Mouse (Mus musculus) embryonic facial prominence, embryonic 10.5 days (tissue): ENCODE measurements at regions not wholly inside any gene's neighbourhood (a gene's known extent, or its start where the extent isn't known, plus 50 kb on each side); places are given as distances from the start of the nearest gene placed in this dataset.

Experiments
- DNase-seq: peaks from one replicate; pipeline ENCODE4 v3.0.0-alpha.2; 2017; ENCODE audit warnings: low spot score
- H3K27ac ChIP-seq: fragments of 300-500 bp; sonication (generic); replicated peaks from 2 replicates; pipeline ENCODE4 v1.5.1; 2016; ENCODE audit warnings: mild to moderate bottlenecking
- H3K27me3 ChIP-seq: fragments of 300-500 bp; sonication (generic); replicated peaks from 2 replicates; pipeline ENCODE4 v1.6.1; 2016; ENCODE audit warnings: low read depth, mild to moderate bottlenecking; ENCODE audit not compliant: poor library complexity, severe bottlenecking
- H3K36me3 ChIP-seq: fragments of 300-500 bp; sonication (generic); replicated peaks from 2 replicates; pipeline ENCODE4 v1.6.1; 2016; ENCODE audit warnings: mild to moderate bottlenecking, moderate library complexity
- H3K4me1 ChIP-seq: fragments of 300-500 bp; sonication (generic); 2 replicates; pipeline ENCODE4 v1.6.1; 2016
- H3K4me3 ChIP-seq: fragments of 300-500 bp; sonication (generic); 2 replicates; pipeline ENCODE4 v1.5.1; 2016; ENCODE audit warnings: mild to moderate bottlenecking, moderate library complexity
- H3K9me3 ChIP-seq: fragments of 300-500 bp; sonication (generic); 2 replicates; pipeline ENCODE4 v1.6.1; 2016; ENCODE audit warnings: mild to moderate bottlenecking
- WGBS: fragments of 180-500 bp; shearing (Covaris S2); methylation state at CpG from one replicate; pipeline ENCODE4 v1.1.7; 2016; 5-methylcytosine and 5-hydroxymethylcytosine counted together

DNA sequence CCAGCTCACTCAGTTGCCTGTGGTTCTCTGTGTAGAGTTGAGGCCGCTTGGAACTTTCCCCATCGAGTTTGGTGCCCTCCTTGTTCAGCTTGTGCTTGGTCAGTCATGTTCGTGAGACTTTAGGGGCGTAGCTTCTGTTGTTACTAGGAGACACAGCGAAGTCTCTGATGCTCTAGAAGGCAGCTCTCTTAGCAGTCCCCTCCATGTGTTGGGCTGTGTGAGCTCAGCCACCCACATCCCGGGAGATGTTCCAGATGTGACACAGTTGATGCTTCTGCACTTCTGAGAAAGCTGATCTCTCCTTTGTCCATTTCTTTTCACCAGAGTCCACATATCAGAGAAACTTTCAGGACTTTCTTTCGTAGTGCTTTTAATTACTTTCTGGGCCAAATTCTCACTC lies 158.1 kb downstream of the Dact1 start:
- H3K4me1 ChIP-seq = peaks cover 19% of the 10 kb centered on the region
- no peaks in the 10 kb centered on the region for H3K36me3 ChIP-seq
- no peak overlapping the region; the same call in 1 of the 2 replicates for H3K27ac ChIP-seq
- WGBS = 82% methylated on average over 7 of the region's 7 CpGs
- H3K27me3 ChIP-seq = no peaks in the 10 kb centered on the region
- H3K4me3 ChIP-seq = no peak overlapping the region
- no peak for DNase-seq
- H3K9me3 ChIP-seq = no peaks in the 10 kb centered on the region

DNA sequence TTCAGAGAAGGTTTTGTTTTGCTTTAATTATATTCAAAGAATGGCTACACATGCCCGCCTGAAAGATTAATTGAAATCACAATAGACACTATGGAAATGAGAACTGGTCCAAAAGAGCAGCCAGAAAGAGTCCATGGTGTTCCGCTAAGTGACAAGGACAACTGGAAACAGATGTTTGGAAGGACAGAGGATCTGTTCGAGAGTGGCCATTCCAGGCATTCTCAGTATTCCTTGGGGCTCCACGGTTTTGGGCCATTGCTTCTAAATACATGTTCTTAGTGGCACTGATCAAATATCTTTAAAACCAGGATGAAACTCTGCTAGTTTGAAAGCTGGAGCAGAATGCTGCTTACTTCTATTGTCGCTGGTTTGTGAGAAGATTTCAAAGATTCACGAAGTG lies 158.6 kb downstream of the Dact1 start:
- Histone ChIP-seq H3K27ac (no peak overlapping the region), H3K4me3 (no peak overlapping the region), H3K9me3 (no peaks in the 10 kb centered on the region), H3K36me3 (no peaks in the 10 kb centered on the region), H3K27me3 (no peaks in the 10 kb centered on the region), H3K4me1 (peaks cover 17% of the 10 kb centered on the region)
- 46% methylated on average over 6 of the region's 6 CpGs for WGBS
- DNase-seq = no peak

DNA sequence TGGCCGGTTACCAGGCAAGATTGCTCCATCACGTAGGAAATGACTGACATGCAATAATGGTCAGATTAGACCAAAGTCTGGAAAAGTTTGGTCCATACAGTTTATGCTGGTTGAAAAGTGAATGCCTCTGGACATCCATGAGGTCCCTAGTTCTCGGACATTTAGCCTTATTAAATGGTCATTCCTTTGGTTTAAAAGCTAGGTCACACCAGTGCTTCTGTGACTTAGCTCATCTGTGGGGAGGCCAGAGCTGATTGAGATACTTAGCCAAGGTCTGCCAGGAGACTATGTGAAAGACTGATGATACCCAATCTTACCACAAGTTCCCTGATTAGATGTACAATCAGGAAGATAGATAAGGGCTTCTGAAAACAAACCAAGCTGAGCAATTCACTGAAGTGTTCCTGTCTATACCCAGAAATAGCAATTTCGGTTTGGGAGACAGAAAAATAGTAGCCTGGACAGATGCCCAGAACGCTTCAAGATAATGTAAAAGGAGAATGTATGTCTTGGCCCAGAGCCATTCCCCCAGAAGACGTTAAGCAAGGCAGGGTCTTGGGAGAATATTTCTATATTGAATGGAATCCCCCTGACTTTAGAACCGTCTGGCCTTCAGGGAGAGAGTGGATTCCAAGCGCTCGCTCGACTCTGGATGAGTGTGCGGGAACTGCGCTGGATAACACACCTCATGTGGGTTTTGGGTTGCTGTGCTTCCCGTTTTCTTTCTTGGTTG lies 161.5 kb downstream of the Dact1 start:
- no peaks in the 10 kb centered on the region for H3K9me3 ChIP-seq
- peaks cover 17% of the 10 kb centered on the region for H3K4me1 ChIP-seq
- no peak overlapping the region for H3K4me3 ChIP-seq
- 91% methylated on average over 13 of the region's 13 CpGs for WGBS
- DNase-seq = no peak
- no peak overlapping the region for H3K27ac ChIP-seq
- no peaks in the 10 kb centered on the region for H3K27me3 ChIP-seq
- no peaks in the 10 kb centered on the region for H3K36me3 ChIP-seq

DNA sequence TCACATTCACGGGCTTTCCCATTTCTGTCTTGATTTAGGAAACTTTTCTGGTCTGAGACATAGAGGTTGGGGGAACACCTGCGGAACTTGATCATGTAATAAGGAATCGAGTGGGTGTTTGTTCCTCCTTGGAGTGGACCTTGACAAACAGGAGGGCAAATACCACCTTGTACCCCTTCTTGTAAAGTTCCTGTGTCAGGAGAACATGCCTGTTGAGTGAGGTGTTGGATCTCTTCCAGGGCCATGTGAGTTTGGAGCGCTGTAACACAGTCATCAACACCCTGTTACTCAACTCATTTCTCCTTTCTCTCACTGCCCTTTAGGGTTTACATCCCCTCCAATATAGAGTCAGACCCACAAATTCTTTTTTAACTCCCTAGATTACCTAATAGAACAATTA lies 162.0 kb downstream of the Dact1 start:
- no peak overlapping the region for H3K4me3 ChIP-seq
- H3K9me3 ChIP-seq = no peaks in the 10 kb centered on the region
- 94% methylated on average over 4 of the region's 4 CpGs for WGBS
- H3K27me3 ChIP-seq = no peaks in the 10 kb centered on the region
- no peaks in the 10 kb centered on the region for H3K36me3 ChIP-seq
- H3K4me1 ChIP-seq = peaks cover 17% of the 10 kb centered on the region
- DNase-seq = no peak
- H3K27ac ChIP-seq = no peak overlapping the region

DNA sequence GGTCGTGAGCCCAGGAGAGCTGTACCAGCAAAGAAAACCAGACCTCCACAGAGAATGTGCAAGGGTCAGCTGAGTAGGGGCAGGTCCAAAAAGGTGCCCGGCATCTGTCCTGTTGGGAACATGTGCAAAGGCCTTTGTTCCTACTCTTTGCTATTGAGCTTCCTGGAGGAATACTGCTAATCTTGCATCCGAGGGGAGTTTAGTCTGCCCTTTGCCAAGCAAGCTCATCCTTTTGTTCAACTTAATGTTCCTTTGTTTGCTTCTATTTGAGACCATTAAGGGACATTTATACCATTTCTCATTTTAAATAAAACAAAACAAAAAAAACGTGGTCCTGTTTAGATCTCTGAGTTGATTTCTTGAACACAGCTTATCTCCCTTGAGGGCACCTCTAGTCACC lies 166.6 kb downstream of the Dact1 start:
- 56% methylated on average over 4 of the region's 4 CpGs for WGBS
- Histone ChIP-seq H3K27ac (no peak overlapping the region), H3K36me3 (no peaks in the 10 kb centered on the region), H3K4me3 (no peak overlapping the region), H3K27me3 (peaks cover 18% of the 10 kb centered on the region; the same call in 1 of the 2 replicates), H3K9me3 (no peaks in the 10 kb centered on the region), H3K4me1 (peaks cover 16% of the 10 kb centered on the region)
- DNase-seq = no peak

DNA sequence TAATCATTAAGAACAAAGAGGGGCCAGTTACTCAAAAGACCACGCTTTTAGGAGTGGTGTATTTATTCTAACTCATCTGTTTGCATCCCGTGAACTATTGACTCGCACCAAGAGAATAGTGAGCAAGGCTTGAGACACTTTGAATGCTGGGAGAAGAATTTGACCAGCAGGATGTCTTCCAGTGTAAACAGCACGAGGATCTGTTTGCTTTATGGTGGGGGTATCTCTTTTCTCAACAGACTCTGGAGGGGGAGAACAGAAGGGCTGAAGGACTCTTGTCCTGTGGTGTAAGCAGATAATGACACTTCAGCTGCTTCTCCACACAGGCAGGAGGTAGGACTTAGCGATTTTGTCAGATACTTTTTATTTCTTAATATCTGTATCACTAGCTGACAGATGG lies 168.0 kb downstream of the Dact1 start:
- Histone ChIP-seq H3K27ac (no peak overlapping the region), H3K27me3 (peaks cover 18% of the 10 kb centered on the region; the same call in 1 of the 2 replicates), H3K9me3 (no peaks in the 10 kb centered on the region), H3K4me3 (no peak overlapping the region), H3K4me1 (peaks cover 27% of the 10 kb centered on the region), H3K36me3 (no peaks in the 10 kb centered on the region)
- DNase-seq = no peak
- WGBS = 38% methylated on average over 5 of the region's 5 CpGs

DNA sequence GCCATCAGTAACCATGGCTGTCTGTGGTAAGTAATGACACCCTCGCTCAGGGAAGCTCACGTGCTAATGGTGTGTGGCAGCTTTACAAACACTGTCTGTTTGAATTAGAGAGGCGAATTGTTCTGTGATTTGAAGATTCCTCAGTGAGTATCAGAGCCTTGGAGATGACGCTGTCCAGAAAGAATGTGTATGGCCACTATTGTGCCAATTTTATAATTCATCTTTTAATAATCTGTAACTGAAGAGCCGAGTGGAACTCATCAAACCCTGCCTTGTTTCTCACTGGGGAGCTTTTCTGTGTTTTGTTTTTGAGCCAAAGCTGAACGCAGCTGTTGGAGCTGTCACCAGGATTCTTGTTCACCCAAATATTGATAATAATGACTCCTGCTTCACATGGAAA lies 171.7 kb downstream of the Dact1 start:
- no peak for DNase-seq
- 74% methylated on average over 6 of the region's 6 CpGs for WGBS
- Histone ChIP-seq H3K4me3 (no peak overlapping the region), H3K9me3 (no peaks in the 10 kb centered on the region), H3K27me3 (peaks cover 18% of the 10 kb centered on the region; the same call in 1 of the 2 replicates), H3K4me1 (peaks cover 33% of the 10 kb centered on the region), H3K27ac (no peak overlapping the region), H3K36me3 (no peaks in the 10 kb centered on the region)

DNA sequence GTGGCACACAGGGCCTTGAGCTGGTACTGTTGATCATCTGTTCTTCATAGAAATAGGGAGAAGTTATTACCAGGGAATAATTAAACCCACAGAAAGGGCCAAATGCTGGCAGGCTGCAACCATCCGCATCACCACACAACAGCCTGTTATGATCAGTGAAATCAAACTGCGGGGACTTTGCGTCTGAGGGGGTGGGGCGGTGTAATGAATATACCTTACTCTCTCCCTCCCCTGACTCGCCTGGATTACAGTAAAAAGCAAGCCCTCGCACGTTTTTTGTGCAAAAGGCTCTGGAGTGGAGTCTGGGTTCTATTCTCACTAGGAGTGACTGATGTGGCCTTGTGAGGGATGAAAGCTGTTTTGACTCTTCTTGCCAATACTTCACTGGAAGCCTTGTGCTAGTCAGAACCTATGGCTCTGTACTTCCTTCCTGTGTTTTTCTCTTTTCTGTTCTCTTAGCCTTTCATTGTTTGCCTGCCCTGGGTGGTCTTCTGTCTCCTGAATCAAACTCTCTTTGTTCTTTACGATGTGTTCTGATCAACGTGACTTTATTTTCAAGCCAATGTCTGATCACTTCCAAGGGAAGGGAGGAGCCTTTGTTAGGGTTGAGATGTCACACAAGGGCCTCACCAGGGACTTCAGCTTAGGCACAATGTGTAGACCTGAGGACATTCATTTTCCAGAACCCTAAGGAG lies 172.4 kb downstream of the Dact1 start:
- no peak for DNase-seq
- H3K4me3 ChIP-seq = no peak overlapping the region
- H3K9me3 ChIP-seq = no peaks in the 10 kb centered on the region
- H3K27ac ChIP-seq = peak overlapping the region; percentile 32; the same call in 1 of the 2 replicates
- H3K4me1 ChIP-seq = peaks cover 35% of the 10 kb centered on the region
- 45% methylated on average over 9 of the region's 9 CpGs for WGBS
- H3K36me3 ChIP-seq = no peaks in the 10 kb centered on the region
- peaks cover 18% of the 10 kb centered on the region; the same call in 1 of the 2 replicates for H3K27me3 ChIP-seq

DNA sequence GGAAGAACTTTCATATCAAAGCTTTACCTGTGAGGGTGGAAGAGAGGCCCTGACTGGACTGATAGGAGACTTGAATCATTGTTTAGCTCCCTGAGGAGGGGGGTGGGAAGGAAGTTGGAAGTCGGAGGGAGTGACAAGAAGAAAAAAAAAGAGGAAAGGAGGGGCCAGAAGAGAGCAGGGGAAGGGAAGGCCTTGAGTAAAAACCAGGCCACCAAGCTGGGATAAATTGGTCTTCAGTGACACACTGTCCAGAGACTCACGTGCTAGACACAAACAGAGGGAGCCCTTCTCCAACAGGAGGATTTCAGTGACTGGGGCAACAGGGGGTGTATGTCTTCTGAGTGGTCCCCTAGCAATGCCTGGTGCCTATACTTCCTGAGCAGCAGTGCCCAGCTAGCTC lies 172.9 kb downstream of the Dact1 start:
- Histone ChIP-seq H3K36me3 (no peaks in the 10 kb centered on the region), H3K27ac (peak overlapping the region; percentile 32; the same call in 1 of the 2 replicates), H3K27me3 (peaks cover 18% of the 10 kb centered on the region; the same call in 1 of the 2 replicates), H3K4me1 (peaks cover 34% of the 10 kb centered on the region), H3K9me3 (no peaks in the 10 kb centered on the region), H3K4me3 (no peak overlapping the region)
- WGBS = 26% methylated on average over 2 of the region's 2 CpGs
- DNase-seq = no peak

DNA sequence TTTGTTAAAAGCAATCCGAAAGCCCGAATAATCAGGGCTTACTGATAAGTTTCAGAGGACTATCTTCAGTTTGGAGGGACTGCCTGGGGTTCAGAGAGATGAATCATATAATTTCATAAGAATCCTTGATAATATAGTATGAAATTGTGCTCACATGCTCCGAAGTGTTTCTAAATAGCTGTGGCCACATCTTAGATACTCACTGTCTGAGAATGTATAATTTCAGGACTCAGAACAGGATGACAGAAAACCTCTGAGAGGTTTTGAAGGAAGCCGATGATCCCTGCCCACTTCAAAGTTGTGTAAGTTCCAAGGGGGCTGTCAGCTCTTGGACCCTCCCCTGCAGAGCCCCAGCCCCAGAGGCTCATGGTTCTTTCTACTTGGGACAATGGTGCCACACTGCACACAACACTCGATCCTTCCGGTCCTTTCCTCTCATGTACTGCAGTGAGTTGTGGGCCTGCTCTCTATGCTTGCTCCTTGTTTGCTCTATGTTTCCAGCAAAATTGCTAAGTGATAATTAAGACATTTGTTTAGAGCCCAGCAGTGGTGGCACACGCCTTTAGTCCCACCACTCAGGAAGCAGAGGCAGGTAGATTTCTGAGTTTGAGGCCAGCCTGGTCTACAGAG lies 174.0 kb downstream of the Dact1 start:
- peaks cover 38% of the 10 kb centered on the region for H3K4me1 ChIP-seq
- 91% methylated on average over 7 of the region's 7 CpGs for WGBS
- no peaks in the 10 kb centered on the region for H3K9me3 ChIP-seq
- H3K4me3 ChIP-seq = no peak overlapping the region
- H3K27ac ChIP-seq = no peak overlapping the region
- peaks cover 15% of the 10 kb centered on the region; the same call in 1 of the 2 replicates for H3K27me3 ChIP-seq
- H3K36me3 ChIP-seq = no peaks in the 10 kb centered on the region
- DNase-seq = no peak

DNA sequence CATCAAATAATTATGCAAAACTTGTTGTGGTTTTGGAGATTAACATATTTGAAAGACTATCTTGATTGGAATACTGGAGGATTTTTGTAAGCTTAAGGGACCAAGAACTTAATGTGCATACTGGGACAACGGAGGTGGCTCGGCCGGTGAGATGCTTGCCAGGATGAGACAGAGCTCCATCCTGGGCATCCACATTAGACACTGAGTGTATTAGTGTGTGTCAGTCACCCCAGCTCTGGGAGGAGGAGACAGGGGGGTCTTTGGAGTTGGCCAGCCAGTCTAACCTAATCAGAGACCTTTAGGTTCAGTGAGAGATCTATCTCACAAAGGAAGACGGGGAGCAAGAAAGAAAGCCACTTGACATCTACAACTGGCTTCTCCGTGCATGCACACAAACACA lies 174.6 kb downstream of the Dact1 start:
- no peak overlapping the region for H3K27ac ChIP-seq
- DNase-seq = no peak
- H3K27me3 ChIP-seq = peaks cover 9% of the 10 kb centered on the region; the same call in 1 of the 2 replicates
- peaks cover 38% of the 10 kb centered on the region for H3K4me1 ChIP-seq
- 93% methylated on average over 5 of the region's 5 CpGs for WGBS
- H3K36me3 ChIP-seq = no peaks in the 10 kb centered on the region
- H3K9me3 ChIP-seq = no peaks in the 10 kb centered on the region
- H3K4me3 ChIP-seq = no peak overlapping the region

DNA sequence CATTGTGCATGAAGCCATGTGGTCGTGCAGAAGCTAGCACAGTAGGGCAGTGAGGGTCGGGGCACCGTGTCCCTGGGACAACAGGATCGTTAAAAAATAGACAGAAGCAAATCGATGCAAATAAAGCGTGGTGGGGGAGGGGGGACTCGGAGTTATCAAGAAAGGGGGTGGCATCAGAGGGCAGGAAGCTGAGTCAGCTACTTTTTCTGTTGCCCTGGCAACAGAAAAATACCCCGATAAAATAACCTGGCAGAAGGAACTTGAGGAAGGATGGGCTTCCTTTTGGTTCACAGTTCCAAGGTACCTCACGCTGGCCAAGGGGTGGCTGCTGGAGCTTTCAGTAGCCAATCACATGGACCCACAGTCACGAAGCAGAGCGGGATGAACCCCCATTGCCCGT lies 176.4 kb downstream of the Dact1 start:
- no peaks in the 10 kb centered on the region for H3K36me3 ChIP-seq

More for the DNA sequence above, 176.4 kb downstream of the Dact1 start:
- no peak overlapping the region for H3K4me3 ChIP-seq
- no peaks in the 10 kb centered on the region for H3K27me3 ChIP-seq
- no peaks in the 10 kb centered on the region for H3K9me3 ChIP-seq
- WGBS = 86% methylated on average over 12 of the region's 12 CpGs
- H3K27ac ChIP-seq = no peak overlapping the region
- DNase-seq = no peak
- H3K4me1 ChIP-seq = peaks cover 32% of the 10 kb centered on the region
